Mouse (Mus musculus) testis, postnatal 10 days (tissue): ENCODE results near the gene Ift140.

Experiments used
- DNase-seq: peaks from one replicate; pipeline ENCODE4 v3.0.0; 2021; ENCODE audit warnings: low spot score

The Ift140 gene

GRCm38 (mm10) chr17:25015655-25016291 lies at the start of gene Ift140, which contains the start of gene Cramp1l:
Gene Ift140, plus strand, starts transcription at chr17:25016085.
Gene Cramp1l, minus strand, starts transcription at chr17:25015788.
- DNase-seq = peak; percentile 98

- no peak for DNase-seq
Observed at GRCm38 (mm10) chr17:24987221-24987620, 28.7 kb upstream of the Ift140 start.

GRCm38 (mm10) chr17:24994721-24995120 lies 21.2 kb upstream of the Ift140 start:
- no peak for DNase-seq

- no peak for DNase-seq
Observed at GRCm38 (mm10) chr17:25005102-25005501, 10.8 kb upstream of the Ift140 start.

GRCm38 (mm10) chr17:25007480-25007879 lies 8.4 kb upstream of the Ift140 start:
- DNase-seq = no peak

- peak; percentile 64 for DNase-seq
Observed at GRCm38 (mm10) chr17:25013606-25014501, 2.0 kb upstream of the Ift140 start.

- peak; percentile 68 for DNase-seq
Observed at GRCm38 (mm10) chr17:25014841-25015570, 879 bp upstream of the Ift140 start.

- peak; percentile 80 for DNase-seq
Observed at GRCm38 (mm10) chr17:25016292-25017132, 627 bp downstream of the Ift140 start.

GRCm38 (mm10) chr17:25036183-25036582 lies 20.3 kb downstream of the Ift140 start:
- no peak for DNase-seq

GRCm38 (mm10) chr17:25044879-25045278 lies 29.0 kb downstream of the Ift140 start:
- DNase-seq = no peak

- no peak for DNase-seq
Observed at GRCm38 (mm10) chr17:25045281-25045680, 29.4 kb downstream of the Ift140 start.

- no peak for DNase-seq
Observed at GRCm38 (mm10) chr17:25047143-25047542, 31.3 kb downstream of the Ift140 start.

- DNase-seq = no peak
Observed at GRCm38 (mm10) chr17:25053274-25053673, 37.4 kb downstream of the Ift140 start.

GRCm38 (mm10) chr17:25057041-25057440 lies 41.2 kb downstream of the Ift140 start:
- DNase-seq = no peak

- DNase-seq = no peak
Observed at GRCm38 (mm10) chr17:25063261-25063660, 47.4 kb downstream of the Ift140 start.

GRCm38 (mm10) chr17:25063872-25064271 lies 48.0 kb downstream of the Ift140 start:
- DNase-seq = peak; percentile 83

GRCm38 (mm10) chr17:25064351-25064750 lies 48.5 kb downstream of the Ift140 start:
- DNase-seq = no peak

- no peak for DNase-seq
Observed at GRCm38 (mm10) chr17:25065189-25065588, 49.3 kb downstream of the Ift140 start.

- no peak for DNase-seq
Observed at GRCm38 (mm10) chr17:25066595-25066994, 50.7 kb downstream of the Ift140 start.

GRCm38 (mm10) chr17:25067442-25067851 lies 51.6 kb downstream of the Ift140 start:
- DNase-seq = no peak

GRCm38 (mm10) chr17:25068690-25069089 lies 52.8 kb downstream of the Ift140 start:
- DNase-seq = no peak

- no peak for DNase-seq
Observed at GRCm38 (mm10) chr17:25076906-25077305, 61.0 kb downstream of the Ift140 start.
